Mouse (Mus musculus) megakaryocyte, embryonic 14.5 days (primary cell): ENCODE measurements at regions not wholly inside any gene's neighbourhood (a gene's known extent, or its start where the extent isn't known, plus 50 kb on each side); places are given as distances from the start of the nearest gene placed in this dataset.

ENCODE experiments used
- H3K27me3 ChIP-seq: replicated peaks from 2 replicates; pipeline ENCODE3; 2012; ENCODE audit warnings: inconsistent platforms
- H3K36me3 ChIP-seq: replicated peaks from 2 replicates; pipeline ENCODE3; 2012; ENCODE audit warnings: low read length, inconsistent platforms, mixed read lengths
- H3K4me1 ChIP-seq: 2 replicates; pipeline ENCODE4 v1.6.1; 2012; ENCODE audit warnings: inconsistent platforms
- H3K4me3 ChIP-seq: replicated peaks from 2 replicates; pipeline ENCODE3; 2012; ENCODE audit warnings: moderate library complexity, mild to moderate bottlenecking, inconsistent platforms
- H3K9me3 ChIP-seq: 2 replicates; pipeline ENCODE4 v1.6.1; 2012; ENCODE audit warnings: inconsistent platforms
- FLI1 ChIP-seq: IDR thresholded peaks from 2 replicates; pipeline ENCODE4 v1.6.1; 2012; ENCODE audit warnings: low read length, inconsistent platforms, mixed read lengths
- GATA1 ChIP-seq: IDR thresholded peaks from 3 replicates; pipeline ENCODE4 v1.6.1; 2012; ENCODE audit warnings: mixed read lengths, low read length, inconsistent platforms, borderline replicate concordance

DNA sequence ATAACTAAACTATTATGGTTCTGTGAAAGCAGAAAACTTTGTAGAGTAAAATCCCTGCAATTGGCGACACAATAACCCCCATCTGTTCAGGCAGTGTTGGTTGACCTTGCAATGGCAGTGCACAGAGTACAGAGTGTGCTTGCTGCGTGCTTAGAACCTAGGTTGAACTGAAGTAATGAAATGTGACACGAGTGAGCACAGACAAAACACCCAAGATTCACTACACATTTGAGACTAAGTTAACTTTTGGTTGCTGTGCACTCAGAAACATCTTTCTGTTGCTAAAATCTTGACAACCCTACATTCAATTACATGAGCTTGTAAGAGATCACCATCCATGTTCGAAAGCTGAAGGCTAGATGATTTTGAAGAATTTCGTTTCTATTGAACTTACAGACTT is 97.3 kb downstream of the Gm12689 start:
- Histone ChIP-seq H3K9me3 (peaks cover 9% of the 10 kb centered on the region; the same call in 1 of the 2 replicates), H3K36me3 (no peaks in the 10 kb centered on the region), H3K27me3 (no peaks in the 10 kb centered on the region), H3K4me3 (no peak overlapping the region), H3K4me1 (no peaks in the 10 kb centered on the region)
- TF ChIP-seq FLI1 = no peak
- no peak for TF ChIP-seq GATA1

GRCm38 (mm10) chr4:99394244-99394643 is 98.5 kb downstream of the Gm12689 start:
- TF ChIP-seq GATA1 (no peak), FLI1 (no peak)
- H3K9me3 ChIP-seq = peaks cover 9% of the 10 kb centered on the region; the same call in 1 of the 2 replicates

DNA sequence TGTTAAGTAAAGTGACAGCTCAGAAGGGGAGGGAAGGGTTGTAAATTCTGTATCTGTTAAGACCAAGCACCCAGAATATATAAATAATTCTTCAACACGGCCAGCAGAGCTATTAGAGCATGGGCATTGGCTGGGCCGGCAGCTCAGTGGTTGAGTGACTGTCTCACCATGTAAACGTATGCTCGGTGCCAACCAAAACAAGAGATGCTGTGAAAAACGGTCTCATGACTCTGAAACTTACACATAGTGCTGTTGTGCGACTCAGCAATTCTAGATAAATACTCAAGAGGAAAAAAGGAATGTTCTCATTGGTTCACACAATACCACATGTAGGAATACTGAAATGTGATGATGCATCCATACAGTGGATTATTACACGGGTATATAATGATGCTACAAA is 111.8 kb downstream of the Gm12689 start:
- H3K4me1 ChIP-seq = no peaks in the 10 kb centered on the region
- no peak for TF ChIP-seq FLI1
- no peak for TF ChIP-seq GATA1
- no peaks in the 10 kb centered on the region for H3K27me3 ChIP-seq
- H3K4me3 ChIP-seq = no peak overlapping the region
- H3K36me3 ChIP-seq = no peaks in the 10 kb centered on the region
- H3K9me3 ChIP-seq = no peaks in the 10 kb centered on the region; the same call in 1 of the 2 replicates

More at GRCm38 (mm10) chr4:99394244-99394643, 98.5 kb downstream of the Gm12689 start:
- H3K27me3 ChIP-seq = no peaks in the 10 kb centered on the region
- H3K4me3 ChIP-seq = no peak overlapping the region
- no peaks in the 10 kb centered on the region for H3K36me3 ChIP-seq
- H3K4me1 ChIP-seq = no peaks in the 10 kb centered on the region

- no peak for TF ChIP-seq FLI1
- no peak for TF ChIP-seq GATA1
- no peaks in the 10 kb centered on the region for H3K36me3 ChIP-seq
- H3K9me3 ChIP-seq = peaks cover 23% of the 10 kb centered on the region
- no peak overlapping the region for H3K4me3 ChIP-seq
- H3K27me3 ChIP-seq = no peaks in the 10 kb centered on the region
- no peaks in the 10 kb centered on the region for H3K4me1 ChIP-seq
Observed at GRCm38 (mm10) chr4:99423449-99423848, 127.7 kb downstream of the Gm12689 start.

GRCm38 (mm10) chr4:99445077-99445754 is 149.5 kb downstream of the Gm12689 start:
- H3K9me3 ChIP-seq = peaks cover 29% of the 10 kb centered on the region
- no peak for TF ChIP-seq FLI1
- TF ChIP-seq GATA1 = no peak
- H3K4me1 ChIP-seq = no peaks in the 10 kb centered on the region

DNA sequence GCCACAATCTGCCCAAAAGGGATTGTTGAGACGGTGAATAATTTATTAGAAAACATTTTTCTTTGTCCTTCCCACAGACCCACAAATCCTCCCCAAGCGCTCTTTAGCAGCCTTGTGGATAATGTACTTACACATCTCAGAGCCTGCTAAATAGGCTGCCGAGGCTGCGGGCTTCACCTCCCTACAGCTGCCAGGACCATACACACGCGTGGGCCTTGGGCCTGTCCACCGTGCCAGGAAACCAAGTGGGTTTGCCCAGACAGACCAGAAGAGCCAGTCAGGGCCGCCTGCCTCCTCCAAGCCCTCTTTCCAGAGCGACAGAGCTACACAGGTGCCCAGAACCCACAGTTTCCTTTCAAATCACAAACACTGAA is 150.0 kb downstream of the Gm12689 start:
- TF ChIP-seq FLI1 (no peak), GATA1 (no peak)
- Histone ChIP-seq H3K4me1 (no peaks in the 10 kb centered on the region), H3K4me3 (no peak overlapping the region), H3K27me3 (no peaks in the 10 kb centered on the region), H3K36me3 (no peaks in the 10 kb centered on the region), H3K9me3 (peaks cover 31% of the 10 kb centered on the region)

More at GRCm38 (mm10) chr4:99445077-99445754, 149.5 kb downstream of the Gm12689 start:
- Histone ChIP-seq H3K36me3 (no peaks in the 10 kb centered on the region), H3K27me3 (no peaks in the 10 kb centered on the region), H3K4me3 (no peak overlapping the region)

- no peaks in the 10 kb centered on the region for H3K36me3 ChIP-seq
- no peaks in the 10 kb centered on the region for H3K27me3 ChIP-seq
- no peak for TF ChIP-seq GATA1
- no peak for TF ChIP-seq FLI1
- no peaks in the 10 kb centered on the region for H3K4me1 ChIP-seq
- 0 out of 2 replicates have a peak, but pooled peaks cover 6% of the 10 kb centered on the region for H3K9me3 ChIP-seq
- H3K4me3 ChIP-seq = no peak overlapping the region
Observed at GRCm38 (mm10) chr4:99458984-99459383, 163.3 kb downstream of the Gm12689 start.

DNA sequence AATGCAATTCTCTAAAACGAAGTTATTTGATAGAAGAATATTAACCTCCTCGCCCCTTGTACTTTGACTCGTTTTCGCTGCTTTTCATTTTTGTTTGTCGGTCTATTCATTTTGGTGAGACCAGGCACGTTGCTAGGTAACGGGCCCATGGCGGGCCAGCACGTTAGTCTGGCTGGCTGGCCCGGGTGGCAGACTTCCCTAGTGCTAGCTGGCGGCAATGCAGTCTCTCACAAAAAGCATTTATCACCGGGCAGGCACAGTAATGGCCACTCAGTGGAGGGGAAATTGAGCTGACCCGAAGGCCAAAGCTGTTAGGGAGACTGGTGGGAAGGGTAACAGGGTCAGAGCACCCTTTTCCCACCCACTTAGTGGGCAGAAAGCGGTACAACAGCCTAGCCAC is 163.7 kb downstream of the Gm12689 start:
- Histone ChIP-seq H3K27me3 (no peaks in the 10 kb centered on the region), H3K4me1 (no peaks in the 10 kb centered on the region), H3K9me3 (0 out of 2 replicates have a peak, but pooled peaks cover 6% of the 10 kb centered on the region), H3K4me3 (no peak overlapping the region), H3K36me3 (no peaks in the 10 kb centered on the region)
- no peak for TF ChIP-seq FLI1

- H3K27me3 ChIP-seq = no peaks in the 10 kb centered on the region
- 0 out of 2 replicates have a peak, but pooled peaks cover 3% of the 10 kb centered on the region for H3K9me3 ChIP-seq
Observed at GRCm38 (mm10) chr4:99465493-99465892, 169.8 kb downstream of the Gm12689 start.

DNA sequence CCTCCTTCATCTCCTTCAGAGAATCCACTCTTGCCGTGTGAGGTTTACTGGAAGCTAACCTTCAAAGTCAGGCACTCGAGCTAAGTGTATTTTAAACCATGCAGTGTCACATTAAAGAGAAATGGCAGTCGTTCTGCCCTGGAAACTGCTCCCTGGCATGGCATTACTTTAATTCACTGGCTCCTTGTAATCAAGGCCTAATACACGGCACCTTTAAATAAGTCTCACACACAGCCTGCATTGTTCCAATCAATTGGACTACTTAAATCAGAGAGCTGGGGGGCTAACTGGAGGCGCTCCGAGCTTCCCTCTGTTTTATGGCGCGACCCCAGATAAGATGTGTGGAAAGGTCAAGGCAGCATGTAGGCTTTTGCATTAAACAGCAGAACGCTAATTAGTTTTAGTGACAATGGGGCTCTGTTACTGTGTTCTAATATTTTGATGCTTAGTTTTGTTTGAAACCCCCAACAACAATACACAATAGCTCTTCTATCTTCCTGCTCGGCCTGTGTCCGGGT is 180.1 kb downstream of the Gm12689 start:
- no peaks in the 10 kb centered on the region for H3K4me1 ChIP-seq
- TF ChIP-seq GATA1 = no peak
- no peak for TF ChIP-seq FLI1
- H3K9me3 ChIP-seq = peaks cover 6% of the 10 kb centered on the region; the same call in 1 of the 2 replicates
- no peaks in the 10 kb centered on the region for H3K27me3 ChIP-seq
- no peaks in the 10 kb centered on the region for H3K36me3 ChIP-seq
- H3K4me3 ChIP-seq = no peak overlapping the region

More at GRCm38 (mm10) chr4:99465493-99465892, 169.8 kb downstream of the Gm12689 start:
- TF ChIP-seq GATA1 (no peak), FLI1 (no peak)
- Histone ChIP-seq H3K36me3 (no peaks in the 10 kb centered on the region), H3K4me1 (no peaks in the 10 kb centered on the region), H3K4me3 (no peak overlapping the region)
